Mouse (Mus musculus): ENCODE results near the gene Snai3. TPM values are rescaled to one million over a fixed set of nuclear protein-coding genes. Genes with fewer than 3 reads are reported as not detected.
A peak's percentile ranks its signal among the peaks of the same experiment; 100 is the strongest.

The Snai3 gene
- not detected in 2 replicates for polyA plus RNA-seq (2015; fragmentation: Nextera tagmentation; extraction: Ambion mirVana)

DNA sequence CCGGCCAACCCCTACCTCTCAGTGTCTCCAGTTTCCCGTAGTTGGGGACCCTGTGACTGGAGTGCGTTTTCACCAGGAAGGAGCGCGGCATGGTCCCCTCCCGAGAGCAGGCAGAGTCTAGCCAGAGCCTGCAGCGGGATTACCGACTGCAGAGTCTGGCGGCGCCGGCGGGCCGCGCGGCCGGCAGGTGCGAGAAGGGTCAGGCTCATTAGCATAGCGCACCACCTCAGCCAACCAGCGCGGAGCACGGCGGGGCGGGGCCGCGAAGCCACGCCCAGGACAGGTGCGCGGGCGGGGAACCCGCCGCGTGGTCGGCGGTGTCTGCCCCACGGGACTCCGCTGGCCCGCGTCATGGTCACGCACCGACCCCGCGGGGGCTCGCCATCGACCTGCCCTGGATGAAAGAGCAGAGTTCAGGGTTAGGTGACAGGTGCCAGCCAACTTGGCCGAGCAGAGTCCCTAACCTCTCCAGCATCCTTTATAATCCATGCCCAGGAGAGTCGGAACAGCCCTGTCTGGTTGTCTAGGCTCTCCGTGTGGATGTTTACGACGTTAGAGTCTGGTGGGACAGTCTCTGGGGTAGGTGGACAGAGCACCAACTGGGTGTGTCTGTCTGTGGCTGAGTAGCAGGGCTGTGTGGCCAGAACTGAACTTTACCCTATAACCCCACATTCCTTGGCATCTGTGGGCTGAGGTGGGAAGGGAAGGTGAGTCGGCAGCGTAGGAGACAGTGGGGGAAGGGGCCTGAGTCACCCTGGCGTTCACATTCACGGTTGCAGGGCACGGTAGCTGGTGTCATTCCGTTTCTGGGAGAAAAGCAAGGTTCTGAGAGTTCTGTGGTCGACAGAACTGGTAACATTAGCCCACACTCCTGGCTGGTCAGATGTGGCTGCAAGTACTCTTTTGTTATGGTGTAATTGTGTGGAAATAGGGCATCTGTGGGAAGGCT lies at the start of gene Snai3:
Snai3 (minus strand) TSS at position 210 of the 949 bp plus-strand sequence.
- WGBS = 2% methylated on average over 56 of the region's 56 CpGs
- no peaks in the 10 kb centered on the region for H3K9me3 ChIP-seq (ENCODE audit: control insufficient read depth, low read length)
- H3K27ac ChIP-seq (ENCODE audit: low read length) = no peak within 1 kb of the TSS
- ATAC-seq = no peak
- peaks cover 48% of the 10 kb centered on the region for H3K27me3 ChIP-seq (replicated peaks; ENCODE audit: control insufficient read depth, insufficient read depth, low read length)
- H3K4me1 ChIP-seq (replicated peaks; ENCODE audit: control insufficient read depth, insufficient read depth, low read length) = peaks cover 7% of the 10 kb centered on the region
- H3K36me3 ChIP-seq (ENCODE audit: control insufficient read depth, insufficient read depth) = 0 out of 2 replicates have a peak, but pooled peaks cover 3% of the 10 kb centered on the region
- H3K4me2 ChIP-seq (ENCODE audit: low read length) = peak within 1 kb of the TSS; percentile 66
- H3K4me3 ChIP-seq (replicated peaks; ENCODE audit: low read length) = peak within 1 kb of the TSS; percentile 35
- H3K9ac ChIP-seq (replicated peaks; ENCODE audit: low read depth, low read length) = no peak within 1 kb of the TSS

DNA sequence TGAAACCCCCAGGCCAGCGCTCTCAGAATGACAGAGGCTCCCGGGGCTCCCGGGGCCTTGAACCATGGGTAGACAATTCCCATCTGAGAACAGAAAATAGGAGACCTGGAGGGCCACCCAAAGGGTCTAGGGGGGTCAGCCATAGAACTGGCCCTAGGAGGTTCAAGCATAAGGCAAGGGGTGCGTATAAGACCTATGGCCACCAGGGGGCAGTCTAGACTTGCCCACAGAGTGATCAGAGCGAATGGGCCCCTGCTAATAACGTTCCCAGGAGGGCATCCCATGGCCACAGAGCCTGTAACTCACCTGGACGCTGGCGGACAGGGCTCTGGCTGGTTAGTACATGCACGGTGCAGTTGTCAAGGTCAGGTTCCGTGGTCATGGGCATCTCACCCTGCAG lies 40.3 kb upstream of the Snai3 start:
- H3K27ac ChIP-seq (ENCODE audit: low read length) = no peak overlapping the region
- ATAC-seq = peak; percentile 49
- no peak overlapping the region for H3K4me2 ChIP-seq (ENCODE audit: low read length)
- no peaks in the 10 kb centered on the region for H3K27me3 ChIP-seq (replicated peaks; ENCODE audit: control insufficient read depth, insufficient read depth, low read length)
- no peaks in the 10 kb centered on the region for H3K36me3 ChIP-seq (ENCODE audit: control insufficient read depth, insufficient read depth)
- 29% methylated on average over 10 of the region's 10 CpGs for WGBS
- no peaks in the 10 kb centered on the region for H3K4me1 ChIP-seq (replicated peaks; ENCODE audit: control insufficient read depth, insufficient read depth, low read length)
- H3K9me3 ChIP-seq (ENCODE audit: control insufficient read depth, low read length) = no peaks in the 10 kb centered on the region
- no peak overlapping the region for H3K9ac ChIP-seq (replicated peaks; ENCODE audit: low read depth, low read length)
- H3K4me3 ChIP-seq (replicated peaks; ENCODE audit: low read length) = no peak overlapping the region

DNA sequence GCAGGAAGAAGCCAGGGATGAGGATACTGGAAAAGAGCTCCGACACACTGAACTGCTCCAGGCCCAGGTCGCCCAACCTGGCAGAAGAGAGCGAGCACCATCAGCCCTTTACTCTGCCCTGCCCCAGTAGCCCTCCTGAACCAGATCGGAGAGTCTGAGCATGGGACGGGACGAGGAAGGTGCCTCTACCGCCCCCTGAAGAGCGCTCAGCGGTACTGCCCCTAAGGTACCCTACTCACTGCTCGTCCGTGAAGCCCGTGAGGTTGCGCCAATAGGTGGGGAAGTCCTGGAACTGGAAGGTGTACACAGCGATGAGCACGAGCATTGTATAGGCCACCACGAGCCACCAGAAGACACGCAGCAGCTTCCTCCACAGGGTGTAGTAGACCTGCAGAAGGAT lies 37.4 kb upstream of the Snai3 start:
- H3K4me3 ChIP-seq (replicated peaks; ENCODE audit: low read length) = no peak overlapping the region
- WGBS = 64% methylated on average over 17 of the region's 17 CpGs
- no peaks in the 10 kb centered on the region for H3K9me3 ChIP-seq (ENCODE audit: control insufficient read depth, low read length)

DNA sequence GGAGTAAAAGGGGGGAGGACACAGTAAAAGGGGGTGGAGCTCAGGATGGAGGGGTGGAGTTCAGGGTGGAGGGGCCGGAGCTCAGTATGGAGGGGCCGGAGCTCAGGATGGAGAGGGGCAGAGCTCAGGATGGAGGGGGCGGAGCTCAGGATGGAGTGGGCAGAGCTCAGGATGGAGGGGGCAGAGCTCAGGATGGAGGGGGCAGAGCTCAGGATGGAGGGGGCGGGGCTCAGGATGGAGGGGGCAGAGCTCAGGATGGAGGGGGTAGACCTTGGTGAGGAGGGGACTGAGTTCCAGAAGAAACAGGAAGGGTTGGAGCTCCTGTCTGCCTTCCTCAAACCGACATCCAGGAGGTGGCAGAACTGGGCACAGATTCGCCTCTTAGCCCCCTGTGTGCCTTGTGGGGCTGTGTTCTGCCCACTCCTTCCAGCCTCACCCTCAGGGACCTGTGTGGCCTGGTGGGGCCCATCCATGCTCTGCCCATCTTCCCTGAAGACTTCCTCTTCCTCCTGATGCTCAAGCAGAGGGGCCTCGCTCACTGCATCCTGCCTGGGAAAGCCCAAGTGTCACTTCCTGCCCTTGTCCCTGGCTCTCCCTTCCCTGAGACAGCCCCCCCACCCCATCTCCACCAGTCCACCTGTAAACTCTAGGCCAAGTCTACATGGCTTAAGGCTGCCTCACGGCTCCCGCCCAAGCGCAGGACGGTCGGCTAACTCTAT lies 36.6 kb upstream of the Snai3 start:
- WGBS = 80% methylated on average over 12 of the region's 12 CpGs
- Histone ChIP-seq H3K9ac (replicated peaks; ENCODE audit: low read depth, low read length) (no peak overlapping the region), H3K9me3 (ENCODE audit: control insufficient read depth, low read length) (no peaks in the 10 kb centered on the region), H3K27ac (ENCODE audit: low read length) (no peak overlapping the region), H3K27me3 (replicated peaks; ENCODE audit: control insufficient read depth, insufficient read depth, low read length) (no peaks in the 10 kb centered on the region), H3K36me3 (ENCODE audit: control insufficient read depth, insufficient read depth) (no peaks in the 10 kb centered on the region), H3K4me2 (ENCODE audit: low read length) (no peak overlapping the region), H3K4me3 (replicated peaks; ENCODE audit: low read length) (no peak overlapping the region), H3K4me1 (replicated peaks; ENCODE audit: control insufficient read depth, insufficient read depth, low read length) (no peaks in the 10 kb centered on the region)
- no peak for ATAC-seq

More for the DNA sequence above, 37.4 kb upstream of the Snai3 start:
- H3K4me1 ChIP-seq (replicated peaks; ENCODE audit: control insufficient read depth, insufficient read depth, low read length) = no peaks in the 10 kb centered on the region
- no peaks in the 10 kb centered on the region for H3K27me3 ChIP-seq (replicated peaks; ENCODE audit: control insufficient read depth, insufficient read depth, low read length)
- no peak overlapping the region for H3K4me2 ChIP-seq (ENCODE audit: low read length)
- H3K27ac ChIP-seq (ENCODE audit: low read length) = no peak overlapping the region
- ATAC-seq = no peak
- H3K9ac ChIP-seq (replicated peaks; ENCODE audit: low read depth, low read length) = no peak overlapping the region
- no peaks in the 10 kb centered on the region for H3K36me3 ChIP-seq (ENCODE audit: control insufficient read depth, insufficient read depth)

DNA sequence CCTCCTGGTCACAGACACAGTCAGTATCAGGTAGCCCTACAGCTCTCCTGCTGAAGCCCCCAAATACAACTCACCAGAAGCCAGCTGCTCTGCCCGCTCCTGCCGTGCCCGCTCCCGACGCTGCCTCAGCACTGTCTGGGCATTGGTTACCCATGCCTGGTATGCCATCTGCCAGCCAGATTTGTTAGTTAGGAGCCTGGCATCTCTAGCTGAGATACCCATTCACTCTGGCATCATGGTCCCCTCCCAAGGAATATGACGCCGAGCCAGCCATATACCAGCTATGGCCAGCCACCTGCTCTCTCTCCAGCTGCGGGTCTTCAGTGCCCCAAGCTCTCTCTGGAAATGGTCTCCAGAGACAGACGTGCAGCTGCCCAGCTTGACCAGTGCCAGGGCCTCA lies 27.9 kb upstream of the Snai3 start:
- Histone ChIP-seq H3K4me2 (ENCODE audit: low read length) (no peak overlapping the region), H3K36me3 (ENCODE audit: control insufficient read depth, insufficient read depth) (peaks cover 9% of the 10 kb centered on the region), H3K27me3 (replicated peaks; ENCODE audit: control insufficient read depth, insufficient read depth, low read length) (no peaks in the 10 kb centered on the region), H3K4me1 (replicated peaks; ENCODE audit: control insufficient read depth, insufficient read depth, low read length) (no peaks in the 10 kb centered on the region), H3K9ac (replicated peaks; ENCODE audit: low read depth, low read length) (no peak overlapping the region), H3K27ac (ENCODE audit: low read length) (no peak overlapping the region), H3K4me3 (replicated peaks; ENCODE audit: low read length) (no peak overlapping the region), H3K9me3 (ENCODE audit: control insufficient read depth, low read length) (no peaks in the 10 kb centered on the region)
- ATAC-seq = no peak
- WGBS = 68% methylated on average over 9 of the region's 9 CpGs

DNA sequence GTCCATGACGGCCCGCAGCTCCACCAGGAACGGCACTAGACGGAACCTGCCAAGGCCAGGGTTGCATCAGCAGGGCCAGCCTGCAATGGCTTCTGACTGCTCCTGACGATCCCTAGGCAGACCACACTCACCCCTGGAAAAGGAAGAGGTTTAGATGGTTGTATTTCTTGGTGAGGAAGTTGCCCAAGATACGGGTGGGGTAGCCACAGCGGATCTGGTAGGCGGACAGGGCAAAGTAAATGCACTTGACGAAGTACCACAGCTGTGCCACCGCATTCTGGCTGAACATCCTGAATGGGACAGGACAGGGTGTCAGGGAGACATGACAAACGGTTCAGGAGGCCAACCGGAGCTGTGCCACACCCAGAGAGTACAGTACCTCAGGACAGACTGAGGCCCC lies 24.3 kb upstream of the Snai3 start:
- 92% methylated on average over 12 of the region's 12 CpGs for WGBS
- H3K9ac ChIP-seq (replicated peaks; ENCODE audit: low read depth, low read length) = no peak overlapping the region
- H3K9me3 ChIP-seq (ENCODE audit: control insufficient read depth, low read length) = no peaks in the 10 kb centered on the region
- H3K27me3 ChIP-seq (replicated peaks; ENCODE audit: control insufficient read depth, insufficient read depth, low read length) = no peaks in the 10 kb centered on the region
- H3K4me2 ChIP-seq (ENCODE audit: low read length) = no peak overlapping the region
- no peak for ATAC-seq
- peaks cover 29% of the 10 kb centered on the region for H3K36me3 ChIP-seq (ENCODE audit: control insufficient read depth, insufficient read depth)
- H3K4me1 ChIP-seq (replicated peaks; ENCODE audit: control insufficient read depth, insufficient read depth, low read length) = no peaks in the 10 kb centered on the region
- no peak overlapping the region for H3K27ac ChIP-seq (ENCODE audit: low read length)
- H3K4me3 ChIP-seq (replicated peaks; ENCODE audit: low read length) = no peak overlapping the region

DNA sequence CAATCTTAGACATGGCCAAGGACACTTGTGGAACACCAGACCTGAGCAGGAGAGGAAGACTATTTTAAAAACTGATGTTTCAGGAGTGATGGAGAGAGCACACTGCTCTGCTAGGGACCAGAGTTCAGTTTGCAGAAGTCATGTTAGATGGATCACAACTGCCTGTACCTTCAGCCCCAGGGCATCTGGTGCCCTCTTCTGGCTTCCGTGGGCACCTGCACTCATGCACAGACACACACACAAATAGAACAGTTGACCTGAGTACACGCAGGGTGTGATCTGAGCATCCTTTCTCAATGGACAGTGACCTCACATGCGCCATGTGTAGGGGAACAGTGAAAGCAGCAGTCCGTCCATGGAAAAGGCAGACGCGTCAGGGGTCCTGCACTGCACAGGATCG lies 23.3 kb upstream of the Snai3 start:
- H3K4me1 ChIP-seq (replicated peaks; ENCODE audit: control insufficient read depth, insufficient read depth, low read length) = no peaks in the 10 kb centered on the region
- H3K27me3 ChIP-seq (replicated peaks; ENCODE audit: control insufficient read depth, insufficient read depth, low read length) = no peaks in the 10 kb centered on the region
- H3K9me3 ChIP-seq (ENCODE audit: control insufficient read depth, low read length) = no peaks in the 10 kb centered on the region
- no peak for ATAC-seq
- H3K27ac ChIP-seq (ENCODE audit: low read length) = no peak overlapping the region
- H3K36me3 ChIP-seq (ENCODE audit: control insufficient read depth, insufficient read depth) = peaks cover 35% of the 10 kb centered on the region
- H3K9ac ChIP-seq (replicated peaks; ENCODE audit: low read depth, low read length) = no peak overlapping the region
- no peak overlapping the region for H3K4me3 ChIP-seq (replicated peaks; ENCODE audit: low read length)
- WGBS = 97% methylated on average over 7 of the region's 7 CpGs
- H3K4me2 ChIP-seq (ENCODE audit: low read length) = no peak overlapping the region

DNA sequence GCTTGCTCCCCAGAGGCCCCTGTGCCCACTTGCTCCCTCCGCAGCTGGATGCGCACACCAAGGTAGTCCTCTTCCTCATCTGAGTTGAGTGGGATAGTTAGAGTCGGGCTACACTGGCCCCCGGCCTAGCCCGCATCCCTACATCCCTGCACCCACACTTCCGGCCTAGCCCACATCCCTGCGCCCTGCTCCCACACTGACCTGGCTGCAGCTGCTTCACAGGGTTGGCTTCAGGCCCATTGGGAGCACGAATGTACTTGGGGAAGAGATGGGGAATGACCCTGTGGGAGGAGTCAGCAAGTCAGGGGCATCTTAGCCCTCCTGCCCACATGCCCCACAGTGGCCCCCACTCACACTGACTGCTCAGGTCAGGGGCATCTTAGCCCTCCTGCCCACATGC lies 21.9 kb upstream of the Snai3 start:
- Histone ChIP-seq H3K4me2 (ENCODE audit: low read length) (no peak overlapping the region), H3K4me1 (replicated peaks; ENCODE audit: control insufficient read depth, insufficient read depth, low read length) (no peaks in the 10 kb centered on the region; the same call in 1 of the 2 replicates), H3K27me3 (replicated peaks; ENCODE audit: control insufficient read depth, insufficient read depth, low read length) (no peaks in the 10 kb centered on the region), H3K9me3 (ENCODE audit: control insufficient read depth, low read length) (no peaks in the 10 kb centered on the region), H3K36me3 (ENCODE audit: control insufficient read depth, insufficient read depth) (peaks cover 35% of the 10 kb centered on the region), H3K9ac (replicated peaks; ENCODE audit: low read depth, low read length) (no peak overlapping the region), H3K4me3 (replicated peaks; ENCODE audit: low read length) (no peak overlapping the region), H3K27ac (ENCODE audit: low read length) (no peak overlapping the region)
- 97% methylated on average over 8 of the region's 8 CpGs for WGBS
- ATAC-seq = no peak

DNA sequence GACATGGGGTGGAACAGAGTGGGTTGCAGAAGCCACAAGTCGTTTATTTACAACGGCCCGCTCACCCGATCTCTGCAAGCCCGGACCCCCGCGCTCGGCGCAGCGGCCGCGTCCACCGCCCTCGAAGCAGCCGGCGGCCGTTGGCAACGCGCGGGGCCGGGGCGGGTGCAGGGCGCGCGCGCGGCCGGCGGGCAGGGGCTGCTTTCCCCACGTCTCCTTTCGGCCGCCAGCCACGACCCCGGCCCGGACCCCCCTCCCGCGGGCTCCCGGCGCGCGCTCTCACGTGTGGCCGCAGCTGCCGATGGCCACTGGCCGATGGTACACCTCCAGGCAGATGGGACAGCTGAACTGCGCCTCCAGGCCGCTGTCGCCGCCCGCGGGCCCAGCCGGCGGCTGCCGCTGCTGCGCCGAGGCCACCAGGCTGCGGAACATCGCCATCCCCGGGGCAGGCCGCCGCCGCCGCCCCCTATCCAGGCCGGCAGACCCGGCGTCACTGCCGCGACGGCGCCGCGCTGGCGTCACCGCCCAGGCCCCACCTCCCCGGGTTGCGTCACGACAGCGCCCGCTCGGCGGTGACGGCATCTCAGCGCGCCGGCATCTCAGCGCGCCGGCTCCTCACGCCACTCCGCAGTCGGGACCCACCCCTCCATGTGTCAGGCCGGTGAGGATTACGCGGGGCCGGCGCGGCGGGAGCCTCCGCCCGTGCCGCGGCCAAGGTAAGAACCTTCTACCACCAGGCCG lies 15.2 kb upstream of the Snai3 start, which contains the start of the genes Rnf166 and Ctu2:
Rnf166 (minus strand) TSS at position 485 of the 741 bp plus-strand sequence.
Ctu2 (plus strand) TSS at position 564 of the 741 bp plus-strand sequence.
- no peaks in the 10 kb centered on the region for H3K27me3 ChIP-seq (replicated peaks; ENCODE audit: control insufficient read depth, insufficient read depth, low read length)
- H3K27ac ChIP-seq (ENCODE audit: low read length) = peak within 1 kb of the TSS; percentile 68; the same call in 1 of the 2 replicates
- peak; percentile 97 for ATAC-seq
- WGBS = 0% methylated on average over 99 of the region's 103 CpGs
- H3K4me1 ChIP-seq (replicated peaks; ENCODE audit: control insufficient read depth, insufficient read depth, low read length) = peaks cover 22% of the 10 kb centered on the region
- peak within 1 kb of the TSS; percentile 86 for H3K4me3 ChIP-seq (replicated peaks; ENCODE audit: low read length)
- H3K36me3 ChIP-seq (ENCODE audit: control insufficient read depth, insufficient read depth) = peaks cover 7% of the 10 kb centered on the region
- H3K9me3 ChIP-seq (ENCODE audit: control insufficient read depth, low read length) = no peaks in the 10 kb centered on the region
- peak within 1 kb of the TSS; percentile 94 for H3K4me2 ChIP-seq (ENCODE audit: low read length)
- H3K9ac ChIP-seq (replicated peaks; ENCODE audit: low read depth, low read length) = peak within 1 kb of the TSS; percentile 94
